In genomic region chr5:115648876-115649275, GRCm38 (mm10) we compare ENCODE assay signal across 26 mouse cellular contexts. TPM values are rescaled to one million over a fixed set of nuclear protein-coding genes. Genes with fewer than 3 reads are reported as not detected.
A peak's percentile ranks its signal among the peaks of the same experiment; 100 is the strongest.
DNase-seq lines count a peak whose midpoint lies in the region; ATAC-seq and TF ChIP-seq lines count a peak whose summit lies in the region.
"Had no signal": no experiment of that assay in that cellular context is flagged by ENCODE, and none has a peak within 500 bp of the region (broad histone marks: within the 10 kb centered on the region; RNA-seq: fewer than 3 reads in every experiment).

No protein-coding gene starts in this region.

- no peaks in the 10 kb centered on the region for H3K27me3 ChIP-seq in embryonic facial prominence, embryonic 13.5 days
- H3K27me3 ChIP-seq in embryonic facial prominence, embryonic 10.5 days (replicated peaks; ENCODE audit: low read depth, poor library complexity, severe bottlenecking) = no peaks in the 10 kb centered on the region
- no peaks in the 10 kb centered on the region for H3K27me3 ChIP-seq in kidney, embryonic 14.5 days (ENCODE audit: control insufficient read depth, insufficient read depth, low read length)
- no peaks in the 10 kb centered on the region for H3K27me3 ChIP-seq in Patski
- H3K27me3 ChIP-seq in kidney, postnatal 0 days (ENCODE audit: insufficient read depth, low read length) = no peaks in the 10 kb centered on the region
- H3K27me3 ChIP-seq: embryonic facial prominence, embryonic 15.5 days; heart, embryonic 12.5 days; hindbrain, embryonic 15.5 days; liver, embryonic 13.5 days had no signal

- CTCF ChIA-PET in Patski (lab: Charles Lee) = no interaction called here

- peaks cover 12% of the 10 kb centered on the region for H3K4me1 ChIP-seq in embryonic facial prominence, embryonic 13.5 days
- peaks cover 15% of the 10 kb centered on the region for H3K4me1 ChIP-seq in embryonic facial prominence, embryonic 10.5 days
- H3K4me1 ChIP-seq in kidney, embryonic 14.5 days (ENCODE audit: control insufficient read depth, insufficient read depth, low read length) = peaks cover 16% of the 10 kb centered on the region; the same call in 1 of the 2 replicates
- H3K4me1 ChIP-seq in kidney, postnatal 0 days (replicated peaks; ENCODE audit: insufficient read depth, low read length) = no peaks in the 10 kb centered on the region; the same call in 1 of the 2 replicates

- 63% methylated on average over 3 of the region's 3 CpGs for WGBS in embryonic facial prominence, embryonic 13.5 days
- WGBS in embryonic facial prominence, embryonic 10.5 days = 76% methylated on average over 3 of the region's 3 CpGs
- WGBS in kidney, embryonic 14.5 days = 52% methylated on average over 3 of the region's 3 CpGs
- 48% methylated on average over 3 of the region's 3 CpGs for WGBS in kidney, postnatal 0 days

- no peaks in the 10 kb centered on the region for H3K9me3 ChIP-seq in embryonic facial prominence, embryonic 13.5 days
- no peaks in the 10 kb centered on the region for H3K9me3 ChIP-seq in embryonic facial prominence, embryonic 10.5 days
- no peaks in the 10 kb centered on the region for H3K9me3 ChIP-seq in kidney, embryonic 14.5 days (ENCODE audit: control insufficient read depth, low read length)
- no peaks in the 10 kb centered on the region for H3K9me3 ChIP-seq in kidney, postnatal 0 days (replicated peaks; ENCODE audit: low read length)
- H3K9me3 ChIP-seq: embryonic facial prominence, embryonic 15.5 days; heart, embryonic 12.5 days; hindbrain, embryonic 15.5 days; liver, embryonic 13.5 days had no signal

- in situ Hi-C loops in Patski (cut with MboI; ENCODE audit: low pct_unique_long_range_greater_than_20kb) = no loop called here

- H3K9ac ChIP-seq in embryonic facial prominence, embryonic 13.5 days = peak overlapping the region; percentile 51; the same call in 1 of the 2 replicates
- H3K9ac ChIP-seq in kidney, embryonic 14.5 days (ENCODE audit: low read depth, low read length) = 0 out of 2 replicates have a peak overlapping the region, but pooled peaks have one; percentile 18
- 0 out of 2 replicates have a peak overlapping the region, but pooled peaks have one; percentile 5 for H3K9ac ChIP-seq in kidney, postnatal 0 days (ENCODE audit: low read depth, low read length)
- H3K9ac ChIP-seq: embryonic facial prominence, embryonic 15.5 days; heart, embryonic 12.5 days; hindbrain, embryonic 15.5 days; liver, embryonic 13.5 days had no signal

- no peak for ATAC-seq in embryonic facial prominence, embryonic 13.5 days (ENCODE audit: insufficient number of reproducible peaks, insufficient read depth, low FRiP score, low TSS enrichment, low read depth)
- no peak for ATAC-seq in kidney, embryonic 14.5 days (ENCODE audit: low FRiP score, low TSS enrichment)
- ATAC-seq in Patski = peak; percentile 62
- peak; percentile 17 for ATAC-seq in kidney, postnatal 0 days (replicated peaks; ENCODE audit: low FRiP score, low read depth)
- ATAC-seq: forebrain, embryonic 16.5 days; intestine, embryonic 16.5 days; midbrain, embryonic 16.5 days had no signal

- peaks cover 46% of the 10 kb centered on the region for H3K36me3 ChIP-seq in embryonic facial prominence, embryonic 13.5 days
- peaks cover 55% of the 10 kb centered on the region for H3K36me3 ChIP-seq in embryonic facial prominence, embryonic 10.5 days (replicated peaks)
- H3K36me3 ChIP-seq in kidney, embryonic 14.5 days (ENCODE audit: control insufficient read depth, insufficient read depth, low read length) = peaks cover 42% of the 10 kb centered on the region
- H3K36me3 ChIP-seq in kidney, postnatal 0 days (ENCODE audit: insufficient read depth, low read length) = peaks cover 30% of the 10 kb centered on the region

- no peak for TF ChIP-seq CTCF in Patski (IDR thresholded peaks at IDR 0.05)
- TF ChIP-seq CTCF in kidney, postnatal 0 days (IDR thresholded peaks at IDR 0.05; ENCODE audit: low read depth) = no peak

- no peak overlapping the region for H3K4me2 ChIP-seq in embryonic facial prominence, embryonic 13.5 days
- no peak overlapping the region for H3K4me2 ChIP-seq in kidney, embryonic 14.5 days (replicated peaks; ENCODE audit: low read depth, low read length)
- no peak overlapping the region for H3K4me2 ChIP-seq in kidney, postnatal 0 days (ENCODE audit: low read length)
- H3K4me2 ChIP-seq: embryonic facial prominence, embryonic 15.5 days; heart, embryonic 12.5 days; hindbrain, embryonic 15.5 days; liver, embryonic 13.5 days had no signal

- H3K27ac ChIP-seq in embryonic facial prominence, embryonic 13.5 days = no peak overlapping the region
- H3K27ac ChIP-seq in embryonic facial prominence, embryonic 10.5 days (replicated peaks) = no peak overlapping the region; the same call in 1 of the 2 replicates
- peak overlapping the region; percentile 42; the same call in 1 of the 2 replicates for H3K27ac ChIP-seq in kidney, embryonic 14.5 days (ENCODE audit: low read depth, low read length)
- peak overlapping the region; percentile 74 for H3K27ac ChIP-seq in kidney, postnatal 0 days
- H3K27ac ChIP-seq: embryonic facial prominence, embryonic 15.5 days; hindbrain, embryonic 15.5 days; liver, embryonic 13.5 days had no signal

- no peak overlapping the region for H3K4me3 ChIP-seq in embryonic facial prominence, embryonic 13.5 days
- no peak overlapping the region for H3K4me3 ChIP-seq in embryonic facial prominence, embryonic 10.5 days
- H3K4me3 ChIP-seq in kidney, embryonic 14.5 days (ENCODE audit: low read length) = no peak overlapping the region
- no peak overlapping the region for H3K4me3 ChIP-seq in kidney, postnatal 0 days (replicated peaks; ENCODE audit: low read depth, low read length)
- H3K4me3 ChIP-seq: embryonic facial prominence, embryonic 15.5 days; heart, embryonic 12.5 days; hindbrain, embryonic 15.5 days; liver, embryonic 13.5 days had no signal

- POLR2A ChIA-PET in Patski (lab: Charles Lee) = interaction anchor here (0.6 to 1.4 kb wide), 2 partner anchors 17 to 62 kb away, joined by 3 read pairs; partner anchors contain the start of gene Rab35

- no peak for DNase-seq in embryonic facial prominence, embryonic 10.5 days (ENCODE audit: low spot score)
- no peak for DNase-seq in kidney, adult 18-20 months
- no peak for DNase-seq in Patski (ENCODE audit: low read depth, low spot score)
- peak; percentile 44 for DNase-seq in kidney, postnatal 0 days (ENCODE audit: low spot score)
- DNase-seq in heart, adult 11 months = no peak
- DNase-seq in urinary bladder, postnatal 25 days (ENCODE audit: low spot score) = no peak
- DNase-seq: adrenal gland, postnatal 10 days; cerebellum, adult 2 months; cerebellum, postnatal 25 days; gastrocnemius, postnatal 14 days; heart, adult 18-20 months; heart, postnatal 10 days; layer of hippocampus, postnatal 36 days; liver, embryonic 13.5 days; lung, adult 2 months; lung, postnatal 14 days; thymus, adult 2 months; thymus, postnatal 4 days had no signal

RNA-seq across cellular contexts. Expression of gene Rab35, which starts 17.2 kb away (rescaled TPM):
- polyA plus RNA-seq in embryonic facial prominence, embryonic 13.5 days (2015; fragmentation: Nextera tagmentation; extraction: Ambion mirVana) = 13.1 and 15.9 TPM in 2 replicates
- polyA plus RNA-seq in embryonic facial prominence, embryonic 10.5 days (2016; fragmentation: Nextera tagmentation; extraction: Ambion mirVana) = 14.9 and 15.1 TPM in 2 replicates
- polyA plus RNA-seq in kidney, embryonic 14.5 days (2014; fragmentation: Nextera tagmentation; extraction: Ambion mirVana) = 17.7 and 18.6 TPM in 2 replicates
- polyA plus RNA-seq in Patski (2021) = 107 TPM
- polyA plus RNA-seq in kidney, postnatal 0 days (2015; fragmentation: Nextera tagmentation; extraction: Ambion mirVana) = 17.2 and 18.5 TPM in 2 replicates

Comparison
In these comparisons a context has a peak if more than half of its experiments do, and no peak if none do; other contexts are left out.
1. ATAC-seq: peak in Patski (single experiment) and kidney, postnatal 0 days (single experiment); none in embryonic facial prominence, embryonic 13.5 days (single experiment) and kidney, embryonic 14.5 days (single experiment).
2. H3K27ac ChIP-seq: peak in kidney, embryonic 14.5 days (single experiment) and kidney, postnatal 0 days (single experiment); none in embryonic facial prominence, embryonic 13.5 days (single experiment) and embryonic facial prominence, embryonic 10.5 days (single experiment).
3. Peak in every context shown above with its lines, with median percentiles within 50 percentile points of each other: H3K9ac ChIP-seq.